Mouse (Mus musculus): ENCODE data around the gene Ttc9b. TPM values are rescaled to one million over a fixed set of nuclear protein-coding genes. Genes with fewer than 3 reads are reported as not detected.

Gene Ttc9b
- polyA plus RNA-seq, 1 experiment from 2014 or later: 0.11 TPM

GRCm38 (mm10) chr7:27656600-27656999, 2.9 kb downstream of the Ttc9b start:
- 88% methylated on average over 16 of the region's 16 CpGs for WGBS
- Histone ChIP-seq H3K27me3 (ENCODE audit: insufficient read depth, low read length) (peaks cover 55% of the 10 kb centered on the region), H3K9ac (replicated peaks; ENCODE audit: low read length) (no peak overlapping the region), H3K4me2 (replicated peaks; ENCODE audit: low read depth, low read length) (no peak overlapping the region), H3K27ac (ENCODE audit: low read length) (no peak overlapping the region), H3K36me3 (ENCODE audit: insufficient read depth, low read length) (no peaks in the 10 kb centered on the region), H3K9me3 (ENCODE audit: low read length) (no peaks in the 10 kb centered on the region), H3K4me3 (ENCODE audit: low read length) (no peak overlapping the region), H3K4me1 (ENCODE audit: insufficient read depth, low read length) (peaks cover 9% of the 10 kb centered on the region)
- ATAC-seq (ENCODE audit: low FRiP score, low TSS enrichment): no peak

- H3K4me2 ChIP-seq (replicated peaks; ENCODE audit: low read depth, low read length): peak overlapping the region; percentile 28
- peaks cover 9% of the 10 kb centered on the region for H3K4me1 ChIP-seq (ENCODE audit: insufficient read depth, low read length)
- peaks cover 46% of the 10 kb centered on the region for H3K27me3 ChIP-seq (ENCODE audit: insufficient read depth, low read length)
- H3K36me3 ChIP-seq (ENCODE audit: insufficient read depth, low read length): no peaks in the 10 kb centered on the region
- 0 out of 2 replicates have a peak overlapping the region, but pooled peaks have one; percentile 14 for H3K9ac ChIP-seq (replicated peaks; ENCODE audit: low read length)
- no peak overlapping the region for H3K27ac ChIP-seq (ENCODE audit: low read length)
- WGBS: 23% methylated on average over 53 of the region's 53 CpGs
- H3K4me3 ChIP-seq (ENCODE audit: low read length): no peak overlapping the region
- no peak for ATAC-seq (ENCODE audit: low FRiP score, low TSS enrichment)
- no peaks in the 10 kb centered on the region for H3K9me3 ChIP-seq (ENCODE audit: low read length)
Measured at GRCm38 (mm10) chr7:27657824-27658395, 4.2 kb downstream of the Ttc9b start.

DNA sequence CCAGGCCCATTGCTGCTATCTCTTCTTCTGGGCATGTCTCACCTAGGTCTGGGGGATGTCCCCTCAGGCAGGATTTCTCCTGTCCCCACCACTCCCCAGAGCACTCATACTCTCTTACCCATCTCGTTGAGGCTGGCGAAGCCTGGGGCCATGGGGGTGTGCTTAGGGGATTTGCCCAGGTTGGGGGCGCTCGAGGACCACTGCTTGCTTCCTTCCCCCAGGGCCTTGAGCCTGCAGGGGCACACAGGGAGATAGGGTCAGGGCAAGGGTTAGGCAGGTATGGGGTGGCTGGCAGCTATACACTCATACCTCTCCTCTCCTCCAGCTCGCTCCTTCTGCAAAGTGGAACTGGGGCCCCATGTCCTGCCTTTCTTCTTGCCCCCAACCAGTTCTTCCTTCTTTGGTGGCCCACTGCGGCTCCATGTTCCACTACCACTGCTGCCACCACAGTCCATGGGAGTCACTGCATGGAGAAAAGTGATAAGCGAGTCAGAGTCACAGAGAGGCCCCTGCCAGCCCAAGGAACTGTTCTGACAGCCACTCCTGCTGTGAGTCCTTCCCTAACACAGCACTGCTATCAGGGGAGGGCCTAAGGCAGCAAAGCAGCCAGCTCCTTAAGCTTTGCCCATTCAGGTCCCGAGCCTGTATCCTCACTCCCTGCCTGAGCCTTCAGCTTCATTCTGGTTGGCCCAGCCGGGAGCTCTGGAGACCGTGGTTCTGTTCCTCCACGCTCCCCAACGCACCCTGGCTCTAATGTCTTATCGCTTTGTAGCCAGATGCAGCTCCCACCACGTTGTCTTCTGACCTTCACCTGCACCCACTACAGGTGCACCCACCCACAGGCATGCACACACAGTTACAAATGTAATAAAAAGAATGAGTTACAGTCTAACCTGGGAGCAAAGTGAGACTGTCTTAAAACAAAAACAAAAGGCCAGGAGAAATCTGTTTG, 5.3 kb downstream of the Ttc9b start:
- no peak for ATAC-seq (ENCODE audit: low FRiP score, low TSS enrichment)
- no peaks in the 10 kb centered on the region for H3K36me3 ChIP-seq (ENCODE audit: insufficient read depth, low read length)
- no peak overlapping the region for H3K9ac ChIP-seq (replicated peaks; ENCODE audit: low read length)
- peaks cover 5% of the 10 kb centered on the region for H3K4me1 ChIP-seq (ENCODE audit: insufficient read depth, low read length)
- H3K27ac ChIP-seq (ENCODE audit: low read length): no peak overlapping the region
- H3K4me3 ChIP-seq (ENCODE audit: low read length): no peak overlapping the region
- peaks cover 35% of the 10 kb centered on the region for H3K27me3 ChIP-seq (ENCODE audit: insufficient read depth, low read length)
- no peaks in the 10 kb centered on the region for H3K9me3 ChIP-seq (ENCODE audit: low read length)
- H3K4me2 ChIP-seq (replicated peaks; ENCODE audit: low read depth, low read length): no peak overlapping the region
- WGBS: 65% methylated on average over 14 of the region's 14 CpGs

- WGBS: 83% methylated on average over 4 of the region's 4 CpGs
- peaks cover 13% of the 10 kb centered on the region for H3K27me3 ChIP-seq (ENCODE audit: insufficient read depth, low read length)
- H3K4me1 ChIP-seq (ENCODE audit: insufficient read depth, low read length): peaks cover 3% of the 10 kb centered on the region; the same call in 1 of the 2 replicates
- H3K27ac ChIP-seq (ENCODE audit: low read length): no peak overlapping the region
- no peak for ATAC-seq (ENCODE audit: low FRiP score, low TSS enrichment)
- H3K4me3 ChIP-seq (ENCODE audit: low read length): no peak overlapping the region
- no peaks in the 10 kb centered on the region for H3K9me3 ChIP-seq (ENCODE audit: low read length)
- no peaks in the 10 kb centered on the region for H3K36me3 ChIP-seq (ENCODE audit: insufficient read depth, low read length)
- no peak overlapping the region for H3K9ac ChIP-seq (replicated peaks; ENCODE audit: low read length)
- no peak overlapping the region for H3K4me2 ChIP-seq (replicated peaks; ENCODE audit: low read depth, low read length)
Measured at GRCm38 (mm10) chr7:27662038-27662437, 8.3 kb downstream of the Ttc9b start.

DNA sequence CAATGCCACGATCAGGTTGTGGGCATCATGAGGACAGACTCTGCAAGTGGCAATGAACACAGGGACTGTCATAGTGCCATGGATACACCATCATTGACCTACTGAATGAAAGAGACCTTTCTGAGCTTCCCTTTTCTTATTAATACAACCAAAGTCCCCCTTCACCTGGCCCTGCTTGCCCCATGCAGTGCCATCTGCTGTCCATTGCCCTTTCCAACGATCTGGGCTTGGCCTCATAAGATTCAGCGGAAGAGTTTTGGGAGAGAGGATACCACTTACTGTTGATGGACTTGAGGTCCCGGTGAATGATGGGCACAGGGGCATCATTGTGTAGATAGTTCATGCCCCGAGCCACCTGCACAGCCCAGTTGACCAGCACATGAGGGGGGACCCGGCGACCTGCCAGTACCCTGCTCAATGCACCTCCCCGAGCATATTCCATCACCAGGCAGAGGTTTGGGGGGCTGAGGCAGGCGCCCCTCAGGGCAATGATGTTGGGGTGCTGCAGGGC, 19.4 kb downstream of the Ttc9b start:
- no peak for ATAC-seq (ENCODE audit: low FRiP score, low TSS enrichment)
- Histone ChIP-seq H3K27ac (ENCODE audit: low read length) (no peak overlapping the region), H3K9me3 (ENCODE audit: low read length) (no peaks in the 10 kb centered on the region), H3K36me3 (ENCODE audit: insufficient read depth, low read length) (peaks cover 7% of the 10 kb centered on the region), H3K9ac (replicated peaks; ENCODE audit: low read length) (peak overlapping the region; percentile 93), H3K4me3 (ENCODE audit: low read length) (peak overlapping the region; percentile 88), H3K27me3 (ENCODE audit: insufficient read depth, low read length) (no peaks in the 10 kb centered on the region), H3K4me1 (ENCODE audit: insufficient read depth, low read length) (peaks cover 14% of the 10 kb centered on the region), H3K4me2 (replicated peaks; ENCODE audit: low read depth, low read length) (peak overlapping the region; percentile 100)
- WGBS: 51% methylated on average over 9 of the region's 9 CpGs

DNA sequence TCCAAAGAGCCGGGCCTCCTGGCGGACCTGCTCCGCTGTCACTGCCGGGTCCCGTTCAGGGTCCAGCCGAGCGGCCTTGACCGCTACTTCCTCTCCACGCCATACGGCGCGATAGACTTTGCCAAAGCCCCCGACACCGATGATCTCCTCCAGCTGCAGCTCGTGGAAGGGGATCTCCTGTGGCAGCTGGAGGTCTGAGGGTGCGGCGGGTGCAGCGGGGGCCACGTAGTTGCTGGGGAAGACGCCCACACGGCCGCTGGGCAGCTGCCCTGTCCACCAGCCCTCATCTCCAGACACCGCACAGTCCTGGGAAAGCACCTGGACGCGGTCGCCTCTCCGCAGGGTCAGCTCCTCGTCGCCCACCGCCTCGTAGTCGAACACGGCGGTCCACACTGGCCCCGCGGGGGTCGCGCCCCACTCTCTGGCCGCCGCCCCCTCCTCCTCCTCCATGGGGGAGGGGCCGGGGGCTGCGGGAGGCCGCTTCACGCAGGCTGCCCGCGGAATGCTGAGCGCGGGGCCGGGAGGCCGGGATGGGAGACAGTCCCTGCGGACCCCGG, 19.9 kb downstream of the Ttc9b start:
- no peaks in the 10 kb centered on the region for H3K27me3 ChIP-seq (ENCODE audit: insufficient read depth, low read length)
- under 1% methylated on average over 47 of the region's 52 CpGs for WGBS
- peak; percentile 46 for ATAC-seq (ENCODE audit: low FRiP score, low TSS enrichment)
- peak overlapping the region; percentile 100 for H3K4me2 ChIP-seq (replicated peaks; ENCODE audit: low read depth, low read length)
- H3K9ac ChIP-seq (replicated peaks; ENCODE audit: low read length): peak overlapping the region; percentile 93
- no peaks in the 10 kb centered on the region for H3K9me3 ChIP-seq (ENCODE audit: low read length)
- no peak overlapping the region for H3K27ac ChIP-seq (ENCODE audit: low read length)
- peak overlapping the region; percentile 88 for H3K4me3 ChIP-seq (ENCODE audit: low read length)
- H3K4me1 ChIP-seq (ENCODE audit: insufficient read depth, low read length): peaks cover 14% of the 10 kb centered on the region
- peaks cover 5% of the 10 kb centered on the region for H3K36me3 ChIP-seq (ENCODE audit: insufficient read depth, low read length)

- Histone ChIP-seq H3K4me3 (ENCODE audit: low read length) (peak overlapping the region; percentile 88), H3K9ac (replicated peaks; ENCODE audit: low read length) (peak overlapping the region; percentile 93), H3K4me2 (replicated peaks; ENCODE audit: low read depth, low read length) (peak overlapping the region; percentile 100), H3K4me1 (ENCODE audit: insufficient read depth, low read length) (peaks cover 14% of the 10 kb centered on the region), H3K36me3 (ENCODE audit: insufficient read depth, low read length) (peaks cover 5% of the 10 kb centered on the region), H3K27me3 (ENCODE audit: insufficient read depth, low read length) (no peaks in the 10 kb centered on the region), H3K27ac (ENCODE audit: low read length) (peak overlapping the region; percentile 95), H3K9me3 (ENCODE audit: low read length) (no peaks in the 10 kb centered on the region)
- ATAC-seq (ENCODE audit: low FRiP score, low TSS enrichment): peak; percentile 80
- WGBS: 0% methylated on average over 24 of the region's 38 CpGs
Measured at GRCm38 (mm10) chr7:27674195-27674521, 20.4 kb downstream of the Ttc9b start.

DNA sequence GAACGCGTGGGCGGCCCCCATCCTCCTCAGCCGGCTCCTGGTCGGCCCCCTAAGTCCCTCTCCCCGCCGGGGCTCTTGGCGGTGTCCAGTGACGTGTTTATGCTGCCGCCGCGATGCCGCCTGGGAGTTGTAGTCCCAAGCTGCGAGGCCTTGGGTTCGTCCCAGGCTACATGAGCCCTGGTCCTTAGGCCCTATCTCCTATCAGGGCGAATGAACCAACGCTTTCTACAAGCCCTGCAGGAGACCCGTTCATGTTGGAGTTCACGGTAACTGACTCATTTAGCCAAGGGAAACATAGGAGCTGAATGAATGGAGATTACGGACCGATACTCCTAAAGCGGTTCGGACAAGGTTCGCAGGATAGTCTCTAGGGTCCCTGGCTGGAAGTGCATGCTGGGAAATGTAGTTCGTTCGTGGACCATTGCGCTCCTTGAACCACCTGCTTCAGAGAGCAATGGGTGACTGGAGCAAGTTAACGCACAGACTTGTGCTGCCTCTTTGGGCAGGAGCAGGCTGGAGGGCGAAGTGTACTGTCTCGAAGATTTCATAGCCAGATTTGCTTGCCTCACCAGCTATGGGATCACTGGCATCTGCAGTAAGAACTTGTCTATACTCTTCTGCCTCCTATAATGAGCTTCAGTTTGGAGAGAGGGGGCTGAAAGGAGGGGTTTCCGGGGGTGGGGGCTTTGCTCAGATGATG, 21.0 kb downstream of the Ttc9b start, which contains the start of gene Map3k10:
Gene Map3k10, minus strand, starts transcription at position 77 of the 700 bp plus-strand sequence.
- under 1% methylated on average over 25 of the region's 31 CpGs for WGBS

GRCm38 (mm10) chr7:27675222-27675612, 21.5 kb downstream of the Ttc9b start:
- H3K4me1 ChIP-seq (ENCODE audit: insufficient read depth, low read length): peaks cover 14% of the 10 kb centered on the region
- WGBS: 39% methylated on average over 14 of the region's 14 CpGs
- peak overlapping the region; percentile 93 for H3K9ac ChIP-seq (replicated peaks; ENCODE audit: low read length)

More for the DNA sequence above, 21.0 kb downstream of the Ttc9b start, which contains the start of gene Map3k10:
- Histone ChIP-seq H3K9ac (replicated peaks; ENCODE audit: low read length) (peak within 1 kb of the TSS; percentile 93), H3K9me3 (ENCODE audit: low read length) (no peaks in the 10 kb centered on the region), H3K4me1 (ENCODE audit: insufficient read depth, low read length) (peaks cover 14% of the 10 kb centered on the region), H3K27ac (ENCODE audit: low read length) (peak within 1 kb of the TSS; percentile 95), H3K27me3 (ENCODE audit: insufficient read depth, low read length) (no peaks in the 10 kb centered on the region), H3K36me3 (ENCODE audit: insufficient read depth, low read length) (peaks cover 5% of the 10 kb centered on the region), H3K4me3 (ENCODE audit: low read length) (peak within 1 kb of the TSS; percentile 88), H3K4me2 (replicated peaks; ENCODE audit: low read depth, low read length) (peak within 1 kb of the TSS; percentile 100)
- peak; percentile 98 for ATAC-seq (ENCODE audit: low FRiP score, low TSS enrichment)

More at GRCm38 (mm10) chr7:27675222-27675612, 21.5 kb downstream of the Ttc9b start:
- Histone ChIP-seq H3K4me3 (ENCODE audit: low read length) (peak overlapping the region; percentile 88), H3K27me3 (ENCODE audit: insufficient read depth, low read length) (no peaks in the 10 kb centered on the region), H3K9me3 (ENCODE audit: low read length) (no peaks in the 10 kb centered on the region), H3K4me2 (replicated peaks; ENCODE audit: low read depth, low read length) (peak overlapping the region; percentile 100), H3K27ac (ENCODE audit: low read length) (no peak overlapping the region), H3K36me3 (ENCODE audit: insufficient read depth, low read length) (peaks cover 2% of the 10 kb centered on the region)
- ATAC-seq (ENCODE audit: low FRiP score, low TSS enrichment): no peak

All from kidney, embryonic 16.5 days (tissue).